Mouse (Mus musculus): ENCODE measurements around the gene Gm49320.

DNA sequence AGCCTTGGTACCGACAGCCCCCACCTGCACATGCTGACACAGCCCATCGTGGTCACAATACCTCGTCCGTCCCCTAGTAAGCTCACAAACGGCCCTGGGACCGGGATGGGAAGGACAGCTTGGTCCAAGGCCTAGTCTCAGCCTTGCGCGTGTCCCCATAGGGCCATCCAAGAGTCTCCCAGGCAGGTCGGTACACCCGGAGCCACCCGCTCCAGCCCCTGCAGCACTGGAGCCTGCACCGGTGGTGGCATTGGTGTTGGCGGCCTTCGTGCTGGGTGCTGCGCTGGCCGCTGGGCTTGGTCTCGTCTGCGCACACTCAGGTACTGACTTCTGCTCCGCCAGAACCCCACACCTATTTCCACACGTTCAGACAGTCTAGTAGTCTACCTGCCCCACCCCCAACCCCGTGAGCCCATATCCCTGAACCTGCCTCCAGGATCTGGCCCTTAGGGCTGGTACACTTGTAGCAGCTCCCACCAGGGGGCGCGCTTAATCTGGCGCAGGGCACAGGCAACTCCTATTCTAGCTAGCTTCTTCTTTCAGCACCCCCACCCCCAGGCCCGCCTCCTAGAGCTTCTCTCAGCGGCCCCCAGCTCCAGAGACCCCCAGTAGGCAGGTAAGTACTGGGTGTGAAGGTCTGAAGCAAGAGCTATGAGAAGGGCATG, 11.8 kb downstream of the Gm49320 start:
- peak; percentile 91 for TF ChIP-seq CTCF (IDR thresholded peaks at IDR 0.05; ENCODE audit: low read depth, low read length)
- no peak for TF ChIP-seq POLR2A (IDR thresholded peaks at IDR 0.05; ENCODE audit: extremely low read depth, insufficient read depth, low read length)

All from liver, adult 2 months (tissue).